In genomic region chr1:57901494-57901893, GRCm38 (mm10) we compare ENCODE assay signal across 23 mouse cellular contexts.
DNase-seq lines count a peak whose midpoint lies in the region; ATAC-seq and TF ChIP-seq lines count a peak whose summit lies in the region.
"Had no signal": no experiment of that assay in that cellular context is flagged by ENCODE, and none has a peak within 500 bp of the region (broad histone marks: within the 10 kb centered on the region; RNA-seq: fewer than 3 reads in every experiment).

No protein-coding gene starts in this region.

- no peak overlapping the region for H3K4me2 ChIP-seq in hindbrain, embryonic 16.5 days (ENCODE audit: low read length)
- H3K4me2 ChIP-seq in hindbrain, postnatal 0 days (ENCODE audit: low read depth, low read length), result no peak overlapping the region
- H3K4me2 ChIP-seq: embryonic facial prominence, embryonic 12.5 days; forebrain, embryonic 13.5 days; forebrain, embryonic 15.5 days had no signal

- WGBS in hindbrain, embryonic 16.5 days, result 85% methylated on average over 3 of the region's 3 CpGs
- WGBS in hindbrain, postnatal 0 days, result 77% methylated on average over 3 of the region's 3 CpGs

- ATAC-seq in CD4-positive, CD25-positive, alpha-beta regulatory T cell, adult 4 months, result no peak
- ATAC-seq in hindbrain, embryonic 16.5 days, result 0 out of 2 replicates have a peak, but pooled peaks have one; percentile 54
- ATAC-seq in hindbrain, postnatal 0 days, result no peak
- ATAC-seq: activated CD4-positive, CD25-positive, alpha-beta regulatory T cell, adult 4 months; forebrain, embryonic 13.5 days; forebrain, embryonic 15.5 days; forebrain, postnatal 0 days; Patski had no signal

- no peaks in the 10 kb centered on the region for H3K9me3 ChIP-seq in hindbrain, embryonic 16.5 days (ENCODE audit: control insufficient read depth, low read length)
- no peaks in the 10 kb centered on the region for H3K9me3 ChIP-seq in hindbrain, postnatal 0 days (ENCODE audit: low read length)
- H3K9me3 ChIP-seq: embryonic facial prominence, embryonic 10.5 days; embryonic facial prominence, embryonic 12.5 days; forebrain, embryonic 13.5 days; forebrain, embryonic 15.5 days; G1E had no signal

- TF ChIP-seq CTCF in hindbrain, postnatal 0 days (IDR thresholded peaks at IDR 0.05; ENCODE audit: low read depth), result no peak

- DNase-seq in CD4-positive, CD25-positive, alpha-beta regulatory T cell, adult 2 months (ENCODE audit: low read depth, low spot score), result peak; percentile 10
- DNase-seq in cerebellum, postnatal 14 days, result peak; percentile 66 to 77
- DNase-seq in cerebellum, adult 9-11 months, result no peak
- DNase-seq in hindbrain, postnatal 0 days (ENCODE audit: low spot score), result no peak
- peak; percentile 33 for DNase-seq in thymus, postnatal 0 days (ENCODE audit: low spot score)
- no peak for DNase-seq in thymus, postnatal 4 days
- DNase-seq: adrenal gland, adult 8-10 months; adrenal gland, postnatal 14 days; adrenal gland, postnatal 36 days; B cell, adult 2 months; cerebellum, adult 18-20 months; cerebellum, adult 8-10 months; forebrain, postnatal 0 days had no signal

- H3K27ac ChIP-seq in hindbrain, embryonic 16.5 days (ENCODE audit: low read depth, low read length), result no peak overlapping the region
- no peak overlapping the region for H3K27ac ChIP-seq in hindbrain, postnatal 0 days
- H3K27ac ChIP-seq: embryonic facial prominence, embryonic 10.5 days; embryonic facial prominence, embryonic 12.5 days; forebrain, embryonic 13.5 days; forebrain, embryonic 15.5 days had no signal

- no peaks in the 10 kb centered on the region for H3K4me1 ChIP-seq in hindbrain, embryonic 16.5 days (ENCODE audit: control insufficient read depth, insufficient read depth, low read depth, low read length)
- H3K4me1 ChIP-seq in hindbrain, postnatal 0 days (ENCODE audit: insufficient read depth, low read length), result no peaks in the 10 kb centered on the region
- H3K4me1 ChIP-seq: embryonic facial prominence, embryonic 10.5 days; forebrain, embryonic 13.5 days; forebrain, embryonic 15.5 days had no signal

- no peak overlapping the region for H3K9ac ChIP-seq in hindbrain, embryonic 16.5 days (ENCODE audit: low read depth, low read length)
- no peak overlapping the region for H3K9ac ChIP-seq in hindbrain, postnatal 0 days (replicated peaks; ENCODE audit: low read length)
- H3K9ac ChIP-seq: embryonic facial prominence, embryonic 12.5 days; forebrain, embryonic 13.5 days; forebrain, embryonic 15.5 days; forebrain, postnatal 0 days had no signal

- H3K4me3 ChIP-seq in hindbrain, embryonic 16.5 days (ENCODE audit: low read length), result no peak overlapping the region
- no peak overlapping the region for H3K4me3 ChIP-seq in hindbrain, postnatal 0 days (ENCODE audit: low read length)
- H3K4me3 ChIP-seq: embryonic facial prominence, embryonic 10.5 days; embryonic facial prominence, embryonic 12.5 days; forebrain, embryonic 13.5 days; forebrain, embryonic 15.5 days had no signal

- H3K27me3 ChIP-seq in hindbrain, embryonic 16.5 days (replicated peaks; ENCODE audit: control insufficient read depth, insufficient read depth, low read length), result no peaks in the 10 kb centered on the region
- H3K27me3 ChIP-seq in hindbrain, postnatal 0 days (ENCODE audit: insufficient read depth, low read length), result no peaks in the 10 kb centered on the region
- H3K27me3 ChIP-seq: CH12.LX; embryonic facial prominence, embryonic 12.5 days; forebrain, embryonic 13.5 days; forebrain, embryonic 15.5 days; Patski had no signal

- peaks cover 6% of the 10 kb centered on the region for H3K36me3 ChIP-seq in hindbrain, embryonic 16.5 days (ENCODE audit: control insufficient read depth, insufficient read depth, low read length)
- H3K36me3 ChIP-seq in hindbrain, postnatal 0 days (ENCODE audit: insufficient read depth, low read length), result peaks cover 9% of the 10 kb centered on the region; the same call in 1 of the 2 replicates
- H3K36me3 ChIP-seq: embryonic facial prominence, embryonic 10.5 days; forebrain, embryonic 15.5 days; G1E had no signal

Comparison
In these comparisons a context has a peak if more than half of its experiments do, and no peak if none do; other contexts are left out.
1. DNase-seq: peak in CD4-positive, CD25-positive, alpha-beta regulatory T cell, adult 2 months (single experiment), cerebellum, postnatal 14 days (2 of 2) and thymus, postnatal 0 days (single experiment); none in cerebellum, adult 9-11 months (single experiment), hindbrain, postnatal 0 days (single experiment) and thymus, postnatal 4 days (single experiment).